Mouse (Mus musculus) embryonic fibroblast, embryonic 13.5 days (primary cell): ENCODE data around the gene Ucma.

Experiments
- CTCF ChIP-seq: IDR thresholded peaks from 2 replicates; pipeline ENCODE4 v1.5.1; 2011; ENCODE audit warnings: mild to moderate bottlenecking, control low read depth, low read length, moderate library complexity, borderline replicate concordance; ENCODE audit not compliant: insufficient read depth
- POLR2A ChIP-seq: IDR thresholded peaks from 2 replicates; pipeline ENCODE4 v1.6.1; 2011; ENCODE audit warnings: low read depth, mild to moderate bottlenecking, control low read depth, low read length, moderate library complexity

DNA sequence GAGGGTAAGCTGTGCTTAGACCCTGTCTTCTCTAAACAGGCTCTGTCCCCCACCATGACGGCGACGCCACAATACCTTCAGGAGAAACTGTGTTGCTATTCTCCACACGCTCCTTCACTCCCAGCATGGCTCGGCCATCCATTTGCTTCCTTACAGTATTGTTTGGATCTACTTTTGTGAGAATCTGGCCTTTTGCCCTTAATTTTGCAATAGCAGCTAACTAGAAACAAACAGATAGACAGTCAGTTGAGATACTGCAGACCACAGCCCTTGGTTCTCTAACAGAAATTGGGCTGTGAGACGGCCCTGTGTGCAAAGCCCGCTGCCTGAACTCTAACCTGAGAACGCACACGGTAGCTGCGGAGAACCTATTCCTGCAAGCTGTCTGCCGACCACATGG is 19.7 kb downstream of the Ucma start:
- TF ChIP-seq CTCF (no peak), POLR2A (no peak)
